Mouse (Mus musculus): ENCODE measurements around the gene Gm35549.
A peak's percentile ranks its signal among the peaks of the same experiment; 100 is the strongest.

Gene Gm35549

DNA sequence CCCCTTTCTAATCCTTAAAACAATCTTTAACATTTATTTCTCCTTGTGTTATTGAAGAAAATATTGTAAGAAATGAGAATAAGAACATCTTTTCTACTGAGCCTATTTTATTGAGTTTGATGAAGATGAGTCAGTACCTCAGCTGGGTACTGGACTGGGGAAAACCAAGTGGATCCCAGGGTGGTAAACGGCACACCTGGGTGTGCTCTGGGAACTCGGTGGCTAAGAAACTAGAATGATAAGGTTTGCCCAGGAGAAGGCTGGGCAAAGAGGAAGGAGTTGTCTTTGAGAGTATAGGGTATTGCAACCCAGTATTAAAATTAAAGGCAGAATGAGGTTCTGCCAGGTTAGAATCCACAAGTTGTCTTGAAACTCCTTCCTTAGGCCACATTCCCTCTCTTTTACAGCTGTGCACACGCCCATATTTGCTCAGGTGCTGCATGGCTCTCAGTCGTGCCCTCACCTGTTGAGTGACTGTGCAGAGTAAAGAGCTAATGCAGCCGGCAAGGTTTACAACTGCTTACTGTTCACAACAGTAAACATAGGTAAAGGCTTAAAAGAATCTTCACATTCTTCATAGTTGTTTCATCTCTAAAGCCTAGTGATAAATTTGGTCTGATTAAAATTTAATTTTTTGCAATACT lies 20.3 kb downstream of the Gm35549 start:
- no peak for DNase-seq

DNA sequence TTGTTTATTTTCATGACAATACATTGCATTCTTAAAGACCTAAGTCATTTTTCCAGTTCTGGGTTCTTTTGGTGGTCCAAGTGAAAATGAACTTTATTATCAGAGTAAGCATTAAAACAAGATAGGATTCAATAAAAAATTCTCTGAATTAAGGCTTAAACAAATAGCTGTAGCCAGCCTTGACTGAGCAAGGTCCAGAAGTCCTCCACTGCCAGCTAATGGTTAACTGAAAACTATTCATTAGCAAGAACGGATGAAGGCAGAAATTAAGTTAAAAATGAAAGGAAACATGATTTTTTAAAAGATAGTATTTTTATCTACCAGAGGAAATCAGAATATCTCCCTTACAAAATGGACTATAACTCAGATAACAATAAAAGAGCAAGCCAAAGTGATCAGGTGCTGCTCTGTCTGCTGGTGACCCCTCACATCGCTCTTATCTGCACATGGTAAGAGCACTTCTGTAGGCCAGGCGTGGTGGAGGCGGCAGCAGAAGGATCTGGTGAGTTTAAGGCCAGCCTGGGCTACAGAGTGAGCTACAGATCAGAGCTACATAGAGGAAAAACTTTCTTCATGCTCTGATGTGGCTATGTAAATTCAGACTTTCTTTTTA lies 28.5 kb downstream of the Gm35549 start:
- no peak for DNase-seq

DNA sequence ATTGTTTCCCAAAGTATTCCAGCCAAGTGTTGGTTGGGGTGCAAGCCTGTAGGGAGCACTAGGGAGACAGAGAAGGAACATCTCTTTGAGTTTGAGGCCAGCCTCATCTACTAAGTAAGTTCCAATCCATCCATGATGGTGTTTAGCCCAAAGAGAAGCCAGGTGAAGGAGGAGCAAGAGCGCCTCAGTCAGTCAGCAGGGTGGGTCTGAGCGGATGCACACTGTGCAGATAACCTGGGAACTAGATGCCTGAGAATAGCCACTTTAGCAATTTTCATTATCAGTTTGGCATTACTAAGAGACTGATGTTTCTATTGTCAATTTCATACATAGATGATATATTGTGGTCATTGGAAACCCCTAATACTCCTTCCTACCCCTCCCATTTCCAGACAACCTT lies 29.1 kb downstream of the Gm35549 start:
- DNase-seq: no peak

DNA sequence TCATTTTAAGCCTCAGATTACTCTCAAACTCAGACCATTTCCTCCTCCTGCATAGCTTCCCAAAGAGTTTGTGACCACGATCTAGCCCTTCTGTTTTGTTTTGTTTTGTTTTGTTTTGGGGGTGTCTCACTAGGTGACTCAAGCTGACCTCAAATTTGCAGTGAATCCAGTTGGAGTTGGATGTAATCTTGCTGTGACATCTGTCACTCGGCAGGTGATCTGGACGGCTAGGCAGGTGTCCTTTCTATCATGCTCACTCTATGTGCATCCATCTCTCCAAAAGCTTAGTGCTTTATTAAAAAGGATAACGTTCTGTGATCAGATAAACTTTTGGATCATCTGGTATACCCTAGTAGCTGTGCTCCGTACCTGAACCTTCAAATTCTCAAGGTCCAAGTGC lies 31.4 kb downstream of the Gm35549 start:
- DNase-seq: no peak

- no peak for DNase-seq
Measured at GRCm38 (mm10) chr9:122810212-122810611, 33.6 kb downstream of the Gm35549 start.

DNA sequence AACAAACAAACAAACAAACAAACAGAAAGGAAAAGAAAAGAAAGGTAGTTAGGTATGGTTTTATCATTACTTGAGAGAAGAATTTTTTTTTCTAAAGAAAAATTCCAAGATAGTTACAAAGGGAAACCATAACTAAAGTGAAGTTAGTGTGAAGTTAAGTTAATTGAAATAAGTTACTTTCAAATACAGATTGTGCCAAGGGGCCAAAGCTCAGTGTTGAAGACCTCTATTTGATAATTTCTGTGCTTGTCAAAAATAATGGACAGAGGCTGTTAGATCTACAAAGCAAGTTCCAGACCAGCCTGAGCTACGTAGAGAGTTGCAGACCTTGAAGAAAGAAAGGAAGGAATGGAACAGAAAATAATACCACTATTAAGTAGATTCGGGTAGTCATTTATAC lies 36.6 kb downstream of the Gm35549 start:
- no peak for DNase-seq

- no peak for DNase-seq
Measured at GRCm38 (mm10) chr9:122805845-122806341, 37.9 kb downstream of the Gm35549 start.

DNA sequence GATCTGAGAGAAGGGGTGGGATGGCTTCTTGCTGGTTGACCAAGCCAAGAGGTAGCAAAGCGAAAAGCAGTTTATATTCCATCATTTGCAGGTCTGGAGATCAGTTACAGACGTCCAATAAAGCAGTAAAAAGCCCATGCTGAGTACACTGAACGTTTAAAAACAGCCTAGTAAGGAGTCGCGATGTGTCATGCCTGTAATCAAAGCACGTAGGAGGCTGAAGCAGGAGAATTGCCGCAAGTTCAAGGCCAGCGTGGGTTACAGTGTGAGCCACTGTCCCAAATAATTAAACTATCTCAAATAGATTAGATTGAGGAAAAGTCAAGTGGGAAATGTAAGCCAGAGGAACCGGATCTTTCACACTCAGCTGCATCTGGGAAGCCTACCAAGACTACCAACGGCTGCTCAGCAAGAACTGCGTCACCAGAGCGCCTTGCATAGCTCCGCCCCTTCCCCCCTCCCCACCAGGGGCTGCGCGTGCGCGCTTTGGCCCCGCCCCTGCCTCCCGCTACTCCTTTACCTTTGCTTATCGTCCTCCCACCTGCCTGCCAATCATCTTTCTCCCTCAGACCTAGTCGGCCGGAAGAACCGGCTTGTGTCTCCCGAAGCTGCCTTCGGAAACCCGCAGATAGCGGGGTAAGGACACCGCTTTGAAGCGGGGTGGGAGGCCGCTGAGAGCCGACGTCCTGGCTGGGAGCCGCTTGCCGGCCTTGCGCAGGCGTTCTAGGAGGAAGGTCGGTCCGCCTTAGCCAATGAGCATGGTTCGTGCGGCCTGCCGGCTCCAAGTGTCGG lies 38.6 kb downstream of the Gm35549 start, which contains the start of gene Tcaim:
TSS of gene Tcaim (plus strand) at position 487 of the 792 bp plus-strand sequence.
- peak; percentile 96 for DNase-seq

- no peak for DNase-seq
Measured at GRCm38 (mm10) chr9:122786534-122786933, 57.3 kb downstream of the Gm35549 start.

DNA sequence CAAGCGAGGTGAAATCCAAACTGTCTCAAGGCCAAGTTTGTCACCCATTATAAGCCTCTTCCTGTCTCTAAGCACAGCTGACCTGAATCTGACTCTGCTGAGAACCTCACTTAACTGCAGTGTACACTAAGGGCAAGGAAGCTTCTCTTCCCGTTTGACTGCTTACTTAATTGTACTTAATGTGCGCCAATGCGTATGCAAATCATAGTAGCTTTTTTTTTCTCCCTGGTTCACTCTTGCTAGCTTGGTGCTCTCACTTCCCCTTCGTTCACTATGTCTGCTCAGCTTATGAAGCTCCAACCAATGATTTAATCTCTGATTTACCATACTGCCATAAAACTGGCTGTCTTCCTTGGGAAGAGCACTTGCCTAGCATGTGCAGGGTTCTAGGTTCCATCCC lies 58.6 kb downstream of the Gm35549 start:
- no peak for DNase-seq

Measured in kidney, postnatal 14 days (tissue).